Mouse (Mus musculus) bone marrow, adult 2 months (tissue): ENCODE results near the gene Tbc1d30.

ENCODE experiments used
- CTCF ChIP-seq: fragments of 200-500 bp; IDR thresholded peaks from 2 replicates; pipeline ENCODE4 v1.5.1; 2011; ENCODE audit warnings: low read length, control low read depth; ENCODE audit not compliant: control insufficient read depth, insufficient read depth
- POLR2A ChIP-seq: fragments of 200-500 bp; IDR thresholded peaks from 2 replicates; pipeline ENCODE4 v1.6.1; 2011; ENCODE audit warnings: low read depth, mild to moderate bottlenecking, control low read depth, low read length, borderline replicate concordance; ENCODE audit not compliant: control insufficient read depth

- no peak for TF ChIP-seq POLR2A
- no peak for TF ChIP-seq CTCF
Measured at GRCm38 (mm10) chr10:121282436-121282835, 68.6 kb downstream of the Tbc1d30 start.
